Comparison of ENCODE assay signal across 22 mouse cellular contexts in the genomic region with DNA sequence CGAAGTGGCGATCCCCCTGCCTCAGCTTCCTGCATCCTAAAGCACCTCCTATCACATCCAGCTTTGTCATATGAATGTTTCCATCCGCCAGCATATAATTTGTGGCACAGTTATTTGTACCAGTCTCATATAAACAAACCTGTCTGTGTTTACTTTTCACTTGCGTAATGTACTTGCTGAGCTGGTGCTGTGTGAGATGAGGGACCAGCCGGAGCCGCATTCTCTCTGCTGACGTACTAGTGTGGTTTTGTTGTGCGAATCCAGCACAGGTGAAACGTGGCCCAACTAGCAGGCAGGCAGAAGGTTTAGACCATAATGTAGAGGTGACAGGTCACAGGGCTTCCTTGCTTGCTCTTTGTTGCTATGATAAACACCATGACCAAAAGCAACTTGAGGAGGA.
"Had no signal": no experiment of that assay in that cellular context is flagged by ENCODE, and none has a peak within 500 bp of the region (broad histone marks: within the 10 kb centered on the region; RNA-seq: fewer than 3 reads in every experiment).

No protein-coding gene starts in this region.

- H3K27me3 ChIP-seq: hindbrain, embryonic 15.5 days; limb, embryonic 13.5 days; liver, embryonic 13.5 days; midbrain, embryonic 13.5 days; neural tube, embryonic 13.5 days; stomach, embryonic 15.5 days had no signal

- H3K4me3 ChIP-seq: hindbrain, embryonic 15.5 days; layer of hippocampus, adult 2 months; limb, embryonic 10.5 days; limb, embryonic 13.5 days; liver, embryonic 13.5 days; midbrain, embryonic 10.5 days; midbrain, embryonic 13.5 days; myocyte; neural tube, embryonic 13.5 days; stomach, embryonic 15.5 days had no signal

- H3K4me2 ChIP-seq: hindbrain, embryonic 15.5 days; limb, embryonic 13.5 days; liver, embryonic 13.5 days; lung, embryonic 14.5 days; midbrain, embryonic 13.5 days; neural tube, embryonic 13.5 days; stomach, embryonic 15.5 days had no signal

- H3K36me3 ChIP-seq: hindbrain, embryonic 15.5 days; limb, embryonic 10.5 days; liver, embryonic 13.5 days; midbrain, embryonic 10.5 days; midbrain, embryonic 13.5 days; neural tube, embryonic 13.5 days; stomach, embryonic 15.5 days had no signal

- DNase-seq: kidney, adult 2 months; kidney, postnatal 25 days; layer of hippocampus, adult 9-11 months; liver, embryonic 13.5 days; lung, embryonic 14.5 days; retina, postnatal 1 day; right cerebral cortex, postnatal 25 days; spleen, adult 18-20 months; thymus, postnatal 25 days had no signal

- ATAC-seq: intestine, postnatal 0 days; midbrain, embryonic 13.5 days; midbrain, embryonic 16.5 days had no signal

- H3K9me3 ChIP-seq: hindbrain, embryonic 15.5 days; limb, embryonic 10.5 days; limb, embryonic 13.5 days; liver, embryonic 13.5 days; midbrain, embryonic 10.5 days; midbrain, embryonic 13.5 days; neural tube, embryonic 13.5 days; stomach, embryonic 15.5 days had no signal

- H3K9ac ChIP-seq: hindbrain, embryonic 15.5 days; limb, embryonic 13.5 days; liver, embryonic 13.5 days; lung, embryonic 14.5 days; midbrain, embryonic 13.5 days; neural tube, embryonic 13.5 days; stomach, embryonic 15.5 days had no signal

- H3K27ac ChIP-seq: hindbrain, embryonic 15.5 days; kidney, postnatal 0 days; layer of hippocampus, adult 2 months; limb, embryonic 10.5 days; limb, embryonic 13.5 days; liver, embryonic 13.5 days; macrophage; midbrain, embryonic 10.5 days; midbrain, embryonic 13.5 days; neural tube, embryonic 13.5 days; stomach, embryonic 15.5 days had no signal

- H3K4me1 ChIP-seq: limb, embryonic 10.5 days; liver, embryonic 13.5 days; neural tube, embryonic 13.5 days had no signal
